Mouse (Mus musculus): ENCODE measurements at regions not wholly inside any gene's neighbourhood (a gene's known extent, or its start where the extent isn't known, plus 50 kb on each side); places are given as distances from the start of the nearest gene placed in this dataset.
"Not testable (repeated sequence)": the region's sequence is repeated elsewhere in the genome, so short reads cannot be mapped to it uniquely, and the experiment has no call there.

GRCm38 (mm10) chr12:113701841-113702240, 158.1 kb downstream of the Adam6a start:
- not testable (repeated sequence) for DNase-seq

- DNase-seq, result peak; percentile 27
Observed at GRCm38 (mm10) chr12:113716406-113716805, 172.7 kb downstream of the Adam6a start.

- no peak for DNase-seq
Observed at GRCm38 (mm10) chr12:113735847-113736246, 192.1 kb downstream of the Adam6a start.

GRCm38 (mm10) chr12:113746277-113746676, 202.6 kb downstream of the Adam6a start:
- no peak for DNase-seq

- no peak for DNase-seq
Observed at GRCm38 (mm10) chr12:113747987-113748386, 204.3 kb downstream of the Adam6a start.

- no peak for DNase-seq
Observed at GRCm38 (mm10) chr12:113769587-113769986, 225.9 kb downstream of the Adam6a start.

GRCm38 (mm10) chr12:113795876-113796275, 252.2 kb downstream of the Adam6a start:
- DNase-seq, result not testable (repeated sequence)

- DNase-seq, result no peak
Observed at GRCm38 (mm10) chr12:113826377-113826776, 282.7 kb downstream of the Adam6a start.

- peak; percentile 14 for DNase-seq
Observed at GRCm38 (mm10) chr12:113858893-113859292, 315.2 kb downstream of the Adam6a start.

- DNase-seq, result no peak
Observed at GRCm38 (mm10) chr12:113878826-113879225, 335.1 kb downstream of the Adam6a start.

- DNase-seq, result no peak
Observed at GRCm38 (mm10) chr12:113896152-113896551, 352.4 kb downstream of the Adam6a start.

- no peak for DNase-seq
Observed at GRCm38 (mm10) chr12:113906459-113906858, 362.8 kb downstream of the Adam6a start.

- DNase-seq, result no peak
Observed at GRCm38 (mm10) chr12:113907751-113908150, 364.0 kb downstream of the Adam6a start.

- DNase-seq, result no peak
Observed at GRCm38 (mm10) chr12:113911770-113912169, 368.1 kb downstream of the Adam6a start.

- DNase-seq, result no peak
Observed at GRCm38 (mm10) chr12:113940721-113941120, 397.0 kb downstream of the Adam6a start.

- DNase-seq, result not testable (repeated sequence)
Observed at GRCm38 (mm10) chr12:113943661-113944327, 400.1 kb downstream of the Adam6a start.

- not testable (repeated sequence) for DNase-seq
Observed at GRCm38 (mm10) chr12:113945786-113946185, 402.1 kb downstream of the Adam6a start.

GRCm38 (mm10) chr12:113948017-113948416, 404.3 kb downstream of the Adam6a start:
- DNase-seq, result not testable (repeated sequence)

- DNase-seq, result no peak
Observed at GRCm38 (mm10) chr12:113974271-113974670, 430.6 kb downstream of the Adam6a start.

GRCm38 (mm10) chr12:113981613-113982012, 437.9 kb downstream of the Adam6a start:
- peak; percentile 66 for DNase-seq

- DNase-seq, result no peak
Observed at GRCm38 (mm10) chr12:113987233-113987990, 443.7 kb downstream of the Adam6a start.

- no peak for DNase-seq
Observed at GRCm38 (mm10) chr12:113992425-113992824, 448.7 kb downstream of the Adam6a start.

- not testable (repeated sequence) for DNase-seq
Observed at GRCm38 (mm10) chr12:113994284-113994683, 450.6 kb downstream of the Adam6a start.

- DNase-seq, result not testable (repeated sequence)
Observed at GRCm38 (mm10) chr12:114008491-114008890, 464.8 kb downstream of the Adam6a start.
